Mouse (Mus musculus): ENCODE measurements around the gene Ptprk.

The Ptprk gene

DNA sequence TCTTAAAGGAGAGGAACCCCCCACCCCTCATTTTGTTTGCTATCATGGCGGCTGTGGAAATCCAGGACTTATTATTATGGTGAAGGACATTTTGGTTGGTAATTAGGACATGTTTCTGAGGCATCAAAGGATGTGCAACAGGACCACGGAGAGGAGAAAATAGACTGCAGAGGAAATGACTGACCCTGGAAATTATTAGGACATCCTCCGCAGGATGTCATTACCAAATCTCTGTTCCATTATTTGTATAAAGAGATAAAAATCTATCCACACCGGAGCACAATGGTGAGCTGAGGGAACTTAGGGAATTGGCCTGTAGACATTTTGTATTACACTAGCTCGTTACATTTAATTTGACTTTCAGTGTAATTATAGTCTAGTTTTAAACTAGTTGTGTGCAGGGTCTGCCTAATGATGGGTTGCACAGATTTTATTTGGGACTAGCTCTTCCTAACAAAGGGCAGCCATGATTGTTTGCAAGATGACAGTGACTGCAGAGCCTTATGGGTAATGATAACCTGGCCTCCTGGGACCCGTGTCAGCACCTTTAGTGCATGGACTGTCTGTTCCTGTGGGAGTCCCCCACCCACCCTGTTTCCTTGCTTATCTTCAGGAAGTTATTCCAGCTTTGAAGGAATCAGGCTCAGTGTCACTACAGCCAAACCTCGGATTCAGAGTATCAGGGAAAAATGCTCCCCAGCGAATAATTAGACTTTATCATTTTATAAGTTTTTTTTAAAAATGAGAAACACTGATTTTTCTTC is 38.4 kb downstream of the Ptprk start:
- no peak for DNase-seq (ENCODE audit: extremely low spot score, low spot score)

DNA sequence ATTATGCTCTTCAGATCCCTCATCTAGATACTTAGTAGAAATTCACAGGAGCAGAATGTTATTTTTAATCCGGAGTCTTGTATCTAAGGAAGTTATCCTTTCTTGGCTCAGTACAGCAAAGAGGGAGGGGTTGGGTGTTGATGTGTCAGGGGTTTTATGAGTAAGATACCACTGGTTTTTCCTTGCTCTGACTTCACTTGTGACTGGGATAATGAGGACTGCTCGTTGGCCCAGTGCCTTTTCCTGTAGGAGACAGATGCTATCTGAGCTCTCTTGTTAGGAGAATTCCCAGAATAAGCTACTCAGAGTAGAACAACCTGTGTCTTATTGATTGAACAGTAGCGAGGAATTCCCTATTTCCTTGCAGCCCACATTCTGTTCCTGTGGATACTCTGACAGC is 39.3 kb downstream of the Ptprk start:
- no peak for DNase-seq (ENCODE audit: extremely low spot score, low spot score)

DNA sequence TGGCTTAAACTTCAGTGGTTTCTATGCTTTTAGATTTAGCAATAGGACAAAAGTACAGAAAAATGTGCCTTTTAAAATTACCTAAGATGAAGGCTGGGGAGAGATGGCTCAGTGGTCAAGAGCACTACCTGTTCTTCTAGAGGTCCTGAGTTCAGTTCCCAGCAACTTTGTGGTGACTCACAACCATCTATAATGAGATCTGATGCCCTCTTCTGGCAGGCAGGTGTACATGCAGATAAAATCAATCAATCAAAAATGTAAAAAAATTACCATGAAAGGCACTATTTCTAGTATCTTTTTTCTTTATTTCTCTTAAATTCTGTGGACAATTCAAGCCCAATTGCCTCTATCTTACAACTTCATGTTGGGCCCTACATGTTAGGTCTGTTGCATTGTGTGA is 42.4 kb downstream of the Ptprk start:
- no peak for DNase-seq (ENCODE audit: extremely low spot score, low spot score)

DNA sequence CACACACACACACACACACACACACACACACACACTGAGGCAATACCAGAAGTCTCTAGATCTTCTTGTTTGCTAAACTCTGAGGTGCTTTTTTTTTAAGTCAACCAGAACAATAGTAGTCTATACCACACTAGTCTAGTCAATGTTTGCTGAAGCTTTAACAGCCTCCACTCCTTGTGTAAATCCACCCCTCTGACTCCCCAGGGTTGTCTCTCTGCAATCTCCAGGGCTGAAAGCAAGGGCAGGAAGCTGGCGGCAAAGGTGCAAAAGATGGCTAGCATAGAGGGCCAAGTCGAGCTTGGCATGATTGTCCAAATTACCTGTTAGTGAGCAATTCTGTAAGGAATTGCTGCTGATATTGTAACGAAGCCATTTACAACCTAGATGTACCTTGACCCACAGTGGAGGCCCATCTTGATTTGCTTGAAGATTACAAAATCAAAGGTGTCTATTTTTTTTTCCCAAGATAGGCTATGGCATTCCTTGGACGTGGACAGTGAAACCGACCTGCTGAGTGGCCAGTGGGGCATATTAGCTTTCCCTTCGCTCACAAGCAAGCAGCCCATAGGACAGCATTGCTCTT is 44.3 kb downstream of the Ptprk start:
- no peak for DNase-seq (ENCODE audit: extremely low spot score, low spot score)

DNA sequence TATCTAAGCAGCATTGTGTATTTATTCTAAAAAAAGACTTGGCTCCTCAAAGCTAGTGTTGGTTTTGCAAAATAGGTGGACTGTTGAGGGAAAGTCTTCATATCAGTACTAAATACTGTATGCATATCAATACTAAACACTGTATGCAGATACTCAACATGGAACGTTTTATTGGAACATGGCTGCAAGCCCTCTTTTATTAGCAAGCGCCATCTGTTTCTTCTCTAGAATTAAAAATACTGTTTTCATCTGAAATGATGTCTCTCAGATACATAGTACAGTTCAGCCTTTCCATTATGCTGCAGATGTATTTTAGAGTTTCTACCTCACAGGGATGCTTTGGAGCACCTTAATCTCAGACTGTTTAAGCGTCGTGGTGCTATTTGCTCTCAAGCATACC is 49.3 kb downstream of the Ptprk start:
- DNase-seq (ENCODE audit: extremely low spot score, low spot score) = no peak

DNA sequence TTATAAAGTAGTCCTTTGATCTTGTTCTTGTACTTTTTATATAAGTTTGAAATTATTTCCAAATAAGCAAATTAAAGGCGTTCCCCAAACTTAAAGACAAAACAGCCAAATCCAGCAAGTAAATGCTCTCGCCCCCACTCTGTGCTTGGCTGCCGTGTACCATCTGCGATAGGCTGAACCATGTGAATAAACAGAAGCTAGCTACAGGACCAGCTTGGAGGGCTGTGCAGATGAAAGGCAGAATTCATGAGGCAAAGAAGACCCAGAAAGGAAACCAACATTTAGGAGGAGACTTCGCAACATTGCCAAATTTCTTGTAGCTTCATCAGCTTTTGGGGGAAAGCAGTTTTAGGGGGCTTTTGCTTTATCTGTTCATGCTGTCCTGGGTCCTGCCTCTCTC is 53.4 kb downstream of the Ptprk start:
- no peak for DNase-seq (ENCODE audit: extremely low spot score, low spot score)

- no peak for DNase-seq (ENCODE audit: extremely low spot score, low spot score)
Measured at GRCm38 (mm10) chr10:28128450-28128849, 53.8 kb downstream of the Ptprk start.

GRCm38 (mm10) chr10:28130422-28130821 is 55.8 kb downstream of the Ptprk start:
- no peak for DNase-seq (ENCODE audit: extremely low spot score, low spot score)

DNA sequence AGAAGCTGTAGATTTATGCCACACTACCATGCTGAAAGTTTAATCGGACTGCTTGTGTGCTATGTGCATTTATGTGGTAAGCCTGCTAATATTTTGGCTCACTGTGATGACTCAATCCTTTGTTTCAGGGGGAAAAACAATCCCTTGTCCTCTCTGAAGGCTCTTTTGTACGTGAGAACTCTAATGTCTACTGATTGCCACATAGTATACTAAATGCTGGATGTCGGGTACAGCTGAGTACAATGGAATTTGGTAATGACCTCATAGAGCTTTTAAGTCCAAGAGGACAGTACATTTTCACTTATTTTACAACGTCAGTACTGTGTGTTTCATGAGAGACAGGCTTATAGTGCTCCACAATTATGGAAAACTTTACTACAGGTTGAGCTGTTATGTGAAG is 59.1 kb downstream of the Ptprk start:
- DNase-seq (ENCODE audit: extremely low spot score, low spot score) = no peak

DNA sequence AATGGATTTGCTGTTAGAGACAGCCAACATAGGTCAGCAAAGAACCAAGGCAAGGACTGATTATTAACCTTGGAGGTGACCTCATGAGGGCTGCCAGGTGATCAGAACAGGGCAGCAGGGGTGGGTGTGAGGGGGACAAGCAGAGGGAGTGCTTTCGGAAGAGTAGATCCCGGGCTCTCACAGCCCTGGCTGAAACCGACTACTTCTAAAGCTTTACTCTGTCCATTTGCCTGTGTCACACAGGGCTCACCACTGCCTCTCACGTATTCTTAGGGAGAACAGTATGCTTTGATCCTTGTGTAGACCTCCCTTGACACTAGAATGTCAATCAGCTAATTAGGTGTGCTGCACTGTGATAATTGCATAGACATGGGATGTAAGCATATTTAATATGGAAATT is 63.8 kb downstream of the Ptprk start:
- no peak for DNase-seq (ENCODE audit: extremely low spot score, low spot score)

DNA sequence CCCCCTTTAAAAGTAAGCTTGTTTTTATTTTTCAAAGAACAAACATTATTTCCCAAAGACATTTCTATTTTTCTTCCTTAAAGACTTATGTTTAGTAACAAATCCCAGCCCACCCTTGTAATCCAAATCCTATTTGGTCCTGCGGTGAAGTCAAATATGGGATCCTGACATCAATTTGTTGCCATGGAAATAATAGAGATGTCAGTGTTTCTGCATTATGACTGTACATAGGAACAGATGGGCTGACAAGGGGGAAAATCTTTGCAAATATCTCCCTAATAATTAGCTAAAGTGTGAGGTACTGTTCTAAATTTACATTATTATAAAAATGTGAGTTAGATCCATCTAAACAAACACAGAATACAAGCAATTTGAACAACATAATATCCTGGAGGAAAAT is 69.8 kb downstream of the Ptprk start:
- DNase-seq (ENCODE audit: extremely low spot score, low spot score) = no peak

DNA sequence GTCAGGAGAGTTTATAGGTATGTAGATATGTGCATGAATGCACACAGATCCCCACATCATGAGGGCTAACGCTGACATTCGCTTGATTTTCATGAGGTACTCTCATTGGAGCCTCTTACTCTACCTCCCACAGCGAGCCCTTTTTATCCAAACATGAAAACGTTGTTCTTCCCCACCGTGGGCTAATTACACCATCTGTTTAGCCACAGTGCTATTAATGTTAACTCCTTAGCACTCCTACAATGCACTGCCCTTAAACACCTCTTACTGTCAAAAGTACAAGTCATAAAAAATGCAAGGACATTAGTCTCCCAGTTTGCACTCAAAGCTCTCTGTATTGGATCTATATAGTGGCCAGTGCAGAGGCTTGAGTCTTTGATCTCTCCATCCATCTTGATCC is 70.7 kb downstream of the Ptprk start:
- DNase-seq (ENCODE audit: extremely low spot score, low spot score) = no peak

- DNase-seq (ENCODE audit: extremely low spot score, low spot score) = no peak
Measured at GRCm38 (mm10) chr10:28155688-28156685, 81.4 kb downstream of the Ptprk start.

DNA sequence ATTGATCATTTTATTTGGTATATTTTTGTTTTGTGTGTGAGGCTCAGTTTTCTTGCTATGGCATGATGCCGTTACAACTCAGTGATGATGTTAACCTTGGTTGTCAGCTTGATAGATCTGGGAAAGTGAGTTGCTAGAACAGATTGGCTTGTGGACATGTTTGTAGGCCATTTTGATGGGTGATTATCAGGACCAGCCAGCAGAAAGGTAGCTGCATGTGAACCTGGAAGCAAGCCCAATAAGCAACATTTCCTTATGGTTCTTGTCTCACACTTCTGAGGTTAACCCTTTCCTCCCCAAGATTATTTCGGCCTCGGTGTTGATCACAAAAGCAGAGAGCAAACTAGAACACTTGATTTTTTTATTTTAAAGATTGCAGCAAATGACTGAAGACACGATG is 85.1 kb downstream of the Ptprk start:
- DNase-seq (ENCODE audit: extremely low spot score, low spot score) = no peak

DNA sequence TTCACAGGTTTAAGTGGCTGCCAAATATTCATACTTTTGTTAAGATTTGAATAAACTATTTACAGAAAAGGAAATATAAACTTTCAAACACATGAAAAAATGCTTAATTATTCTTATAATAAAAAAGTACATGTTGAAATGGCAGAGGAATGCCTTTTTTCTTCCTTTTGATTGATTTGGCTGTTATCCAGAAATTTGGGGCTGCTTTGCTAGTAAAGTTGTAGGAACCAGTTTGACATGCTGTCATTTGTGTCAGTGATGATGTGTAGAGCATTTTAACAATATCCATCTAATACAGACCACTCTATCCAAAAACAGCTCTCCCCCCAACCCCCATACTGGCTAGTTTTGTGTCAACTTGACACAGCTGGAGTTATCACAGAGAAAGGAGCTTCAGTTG is 86.7 kb downstream of the Ptprk start:
- no peak for DNase-seq (ENCODE audit: extremely low spot score, low spot score)

- DNase-seq (ENCODE audit: extremely low spot score, low spot score) = no peak
Measured at GRCm38 (mm10) chr10:28164250-28164649, 89.6 kb downstream of the Ptprk start.

GRCm38 (mm10) chr10:28164746-28165145 is 90.1 kb downstream of the Ptprk start:
- DNase-seq (ENCODE audit: extremely low spot score, low spot score) = no peak

DNA sequence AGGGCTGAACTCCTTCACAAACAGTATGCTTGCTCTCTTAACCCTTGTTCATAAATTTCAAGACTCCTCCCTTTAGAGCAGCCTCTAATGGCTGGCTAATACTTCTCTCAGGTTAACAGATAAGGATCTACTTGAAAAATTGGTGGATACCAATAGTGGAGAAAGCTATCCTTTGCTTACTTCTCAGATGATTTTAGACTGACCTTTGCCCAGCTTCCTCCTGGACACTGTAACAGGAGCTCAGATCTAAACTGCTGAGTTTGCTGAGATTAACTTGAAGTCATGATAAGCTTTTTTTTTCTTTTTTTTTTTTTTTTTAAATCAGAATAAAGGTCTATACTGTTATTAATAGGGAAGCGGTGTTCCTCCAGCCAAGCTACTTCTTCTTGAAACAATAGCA is 92.0 kb downstream of the Ptprk start:
- DNase-seq (ENCODE audit: extremely low spot score, low spot score) = no peak

GRCm38 (mm10) chr10:28167097-28167496 is 92.5 kb downstream of the Ptprk start:
- DNase-seq (ENCODE audit: extremely low spot score, low spot score) = no peak

GRCm38 (mm10) chr10:28171196-28171595 is 96.6 kb downstream of the Ptprk start:
- no peak for DNase-seq (ENCODE audit: extremely low spot score, low spot score)

DNA sequence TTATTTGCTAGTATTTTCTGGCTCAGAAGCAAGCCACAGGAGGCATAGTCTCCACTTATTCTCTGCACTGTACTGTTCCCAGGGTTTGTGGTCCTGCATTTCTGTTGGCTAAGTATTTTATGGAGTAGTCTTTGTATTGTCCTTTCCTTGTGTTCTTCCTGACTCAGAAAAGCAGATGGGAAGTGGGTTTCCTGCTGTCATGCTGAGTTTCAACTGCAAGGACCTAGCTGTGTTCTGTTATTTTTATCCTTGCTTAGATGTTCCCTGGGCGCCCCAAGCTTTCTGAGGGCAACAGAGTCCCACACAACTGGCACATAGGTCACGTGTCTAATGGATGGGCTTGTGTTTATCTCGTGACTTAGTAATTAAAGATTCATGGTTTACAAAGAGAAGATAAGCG is 104.3 kb downstream of the Ptprk start:
- DNase-seq (ENCODE audit: extremely low spot score, low spot score) = no peak

DNA sequence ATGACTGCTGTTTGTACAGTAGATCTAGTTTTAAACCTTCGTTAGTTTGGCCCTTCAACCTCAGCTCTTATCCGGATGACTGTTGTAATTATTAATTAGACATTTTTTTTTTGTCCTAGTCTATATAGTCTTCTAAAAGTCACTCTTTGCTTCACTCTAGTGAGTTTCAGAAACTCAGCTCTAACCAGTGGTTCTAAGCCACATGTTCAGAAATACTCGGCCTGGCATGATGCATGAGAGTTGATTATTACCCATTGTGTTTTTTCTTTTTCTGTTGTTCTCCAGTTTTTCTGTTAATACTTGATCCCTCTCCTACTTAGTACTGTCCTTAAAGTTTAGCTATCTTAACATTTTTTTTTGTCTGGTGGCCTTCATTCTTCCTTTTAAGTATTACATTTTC is 107.5 kb downstream of the Ptprk start:
- no peak for DNase-seq (ENCODE audit: extremely low spot score, low spot score)

Data from neural tube, embryonic 10.5 days (tissue).